Mouse (Mus musculus) liver, embryonic 15.5 days (tissue): ENCODE measurements around the gene Ttc28. TPM values are rescaled to one million over a fixed set of nuclear protein-coding genes. Genes with fewer than 3 reads are reported as not detected.

ENCODE experiments used
- ATAC-seq: fragments of 200-750 bp; cut with Nextera tagmentation; 2 replicates; pipeline ENCODE4 v1.8.0; 2017; ENCODE audit warnings: moderate number of reproducible peaks, mild to moderate bottlenecking, moderate library complexity; ENCODE audit not compliant: insufficient read depth
- H3K27ac ChIP-seq: fragments of 300-500 bp; sonication (generic); replicated peaks from 2 replicates; pipeline ENCODE4 v1.5.1; 2015; ENCODE audit warnings: mild to moderate bottlenecking, inconsistent platforms
- H3K27me3 ChIP-seq: fragments of 300-500 bp; sonication (generic); 2 replicates; pipeline ENCODE4 v1.6.1; 2015; ENCODE audit warnings: mild to moderate bottlenecking, inconsistent platforms
- H3K36me3 ChIP-seq: fragments of 300-500 bp; sonication (generic); replicated peaks from 2 replicates; pipeline ENCODE4 v1.6.1; 2015; ENCODE audit warnings: moderate library complexity, mild to moderate bottlenecking, inconsistent platforms
- H3K4me1 ChIP-seq: fragments of 300-500 bp; sonication (generic); replicated peaks from 2 replicates; pipeline ENCODE4 v1.6.1; 2015; ENCODE audit warnings: inconsistent platforms
- H3K4me2 ChIP-seq: fragments of 300-500 bp; sonication (generic); 2 replicates; pipeline ENCODE4 v1.6.1; 2015; ENCODE audit warnings: moderate library complexity, mild to moderate bottlenecking, inconsistent platforms
- H3K4me3 ChIP-seq: fragments of 300-500 bp; sonication (generic); replicated peaks from 2 replicates; pipeline ENCODE4 v1.5.1; 2015; ENCODE audit warnings: mild to moderate bottlenecking, inconsistent platforms
- H3K9ac ChIP-seq: fragments of 300-500 bp; sonication (generic); 2 replicates; pipeline ENCODE4 v1.6.1; 2015; ENCODE audit warnings: moderate library complexity, mild to moderate bottlenecking, inconsistent platforms
- H3K9me3 ChIP-seq: fragments of 300-500 bp; sonication (generic); replicated peaks from 2 replicates; pipeline ENCODE4 v1.6.1; 2016; ENCODE audit warnings: inconsistent platforms
- WGBS: fragments of 180-500 bp; shearing (Covaris S2); methylation state at CpG from one replicate; pipeline ENCODE4 v1.1.7; 2015; ENCODE audit warnings: mixed read lengths; ENCODE audit not compliant: insufficient replicate concordance; 5-methylcytosine and 5-hydroxymethylcytosine counted together
- polyA plus RNA-seq: library from polyadenylated mRNA; unstranded; fragments of >200 nt; fragmentation: Nextera tagmentation; extraction: Ambion mirVana; gene quantifications from 2 replicates; pipeline ENCODE4 v1.2.1, GENCODE M21; 2015

The Ttc28 gene
- polyA plus RNA-seq, 1 experiment from 2014 or later, result 1.5 TPM

- Histone ChIP-seq H3K36me3 (no peaks in the 10 kb centered on the region), H3K4me3 (no peak overlapping the region), H3K9ac (no peak overlapping the region), H3K27ac (no peak overlapping the region), H3K9me3 (no peaks in the 10 kb centered on the region), H3K27me3 (peaks cover 2% of the 10 kb centered on the region; the same call in 1 of the 2 replicates), H3K4me1 (no peaks in the 10 kb centered on the region), H3K4me2 (no peak overlapping the region)
- WGBS, result 62% methylated on average over 9 of the region's 9 CpGs
- no peak for ATAC-seq
Measured at GRCm38 (mm10) chr5:111054380-111054779, 174.8 kb downstream of the Ttc28 start.

GRCm38 (mm10) chr5:111054848-111055428 is 175.3 kb downstream of the Ttc28 start:
- WGBS, result 72% methylated on average over 17 of the region's 17 CpGs
- Histone ChIP-seq H3K27me3 (peaks cover 2% of the 10 kb centered on the region; the same call in 1 of the 2 replicates), H3K4me3 (no peak overlapping the region), H3K9me3 (no peaks in the 10 kb centered on the region), H3K36me3 (no peaks in the 10 kb centered on the region), H3K4me2 (no peak overlapping the region), H3K4me1 (no peaks in the 10 kb centered on the region), H3K27ac (no peak overlapping the region), H3K9ac (no peak overlapping the region)
- ATAC-seq, result no peak

GRCm38 (mm10) chr5:111055507-111055906 is 175.9 kb downstream of the Ttc28 start:
- no peak overlapping the region for H3K9ac ChIP-seq
- H3K27me3 ChIP-seq, result peaks cover 2% of the 10 kb centered on the region; the same call in 1 of the 2 replicates
- H3K4me3 ChIP-seq, result no peak overlapping the region
- WGBS, result 55% methylated on average over 8 of the region's 8 CpGs
- H3K4me2 ChIP-seq, result no peak overlapping the region
- H3K27ac ChIP-seq, result no peak overlapping the region
- H3K4me1 ChIP-seq, result no peaks in the 10 kb centered on the region
- ATAC-seq, result no peak
- no peaks in the 10 kb centered on the region for H3K36me3 ChIP-seq
- H3K9me3 ChIP-seq, result no peaks in the 10 kb centered on the region

GRCm38 (mm10) chr5:111057084-111057483 is 177.5 kb downstream of the Ttc28 start:
- WGBS, result 58% methylated on average over 7 of the region's 7 CpGs
- peaks cover 2% of the 10 kb centered on the region; the same call in 1 of the 2 replicates for H3K27me3 ChIP-seq

GRCm38 (mm10) chr5:111058401-111059139 is 179.0 kb downstream of the Ttc28 start:
- H3K9me3 ChIP-seq, result no peaks in the 10 kb centered on the region
- H3K36me3 ChIP-seq, result no peaks in the 10 kb centered on the region
- peaks cover 2% of the 10 kb centered on the region; the same call in 1 of the 2 replicates for H3K27me3 ChIP-seq
- H3K9ac ChIP-seq, result no peak overlapping the region
- WGBS, result 25% methylated on average over 22 of the region's 22 CpGs
- H3K4me1 ChIP-seq, result no peaks in the 10 kb centered on the region
- no peak overlapping the region for H3K4me2 ChIP-seq
- ATAC-seq, result no peak
- H3K27ac ChIP-seq, result no peak overlapping the region
- H3K4me3 ChIP-seq, result no peak overlapping the region

More at GRCm38 (mm10) chr5:111057084-111057483, 177.5 kb downstream of the Ttc28 start:
- H3K9ac ChIP-seq, result no peak overlapping the region
- H3K4me3 ChIP-seq, result no peak overlapping the region
- H3K4me1 ChIP-seq, result no peaks in the 10 kb centered on the region
- no peaks in the 10 kb centered on the region for H3K9me3 ChIP-seq
- no peak overlapping the region for H3K27ac ChIP-seq
- no peak for ATAC-seq
- H3K36me3 ChIP-seq, result no peaks in the 10 kb centered on the region
- no peak overlapping the region for H3K4me2 ChIP-seq

- no peak overlapping the region for H3K4me3 ChIP-seq
- WGBS, result 22% methylated on average over 11 of the region's 11 CpGs
- H3K4me2 ChIP-seq, result no peak overlapping the region
- no peak overlapping the region for H3K9ac ChIP-seq
- H3K27me3 ChIP-seq, result peaks cover 2% of the 10 kb centered on the region; the same call in 1 of the 2 replicates
- ATAC-seq, result no peak
- H3K9me3 ChIP-seq, result no peaks in the 10 kb centered on the region
- H3K27ac ChIP-seq, result no peak overlapping the region
- H3K4me1 ChIP-seq, result no peaks in the 10 kb centered on the region
- no peaks in the 10 kb centered on the region for H3K36me3 ChIP-seq
Measured at GRCm38 (mm10) chr5:111059140-111059921, 179.7 kb downstream of the Ttc28 start.

GRCm38 (mm10) chr5:111060246-111060745 is 180.7 kb downstream of the Ttc28 start:
- Histone ChIP-seq H3K27me3 (peaks cover 2% of the 10 kb centered on the region; the same call in 1 of the 2 replicates), H3K4me1 (no peaks in the 10 kb centered on the region), H3K36me3 (no peaks in the 10 kb centered on the region), H3K27ac (no peak overlapping the region), H3K9me3 (no peaks in the 10 kb centered on the region), H3K4me3 (no peak overlapping the region), H3K4me2 (no peak overlapping the region), H3K9ac (no peak overlapping the region)
- ATAC-seq, result no peak
- 56% methylated on average over 6 of the region's 6 CpGs for WGBS

GRCm38 (mm10) chr5:111063155-111063554 is 183.6 kb downstream of the Ttc28 start:
- no peak overlapping the region for H3K4me2 ChIP-seq
- no peak overlapping the region for H3K4me3 ChIP-seq
- no peaks in the 10 kb centered on the region for H3K4me1 ChIP-seq
- H3K36me3 ChIP-seq, result no peaks in the 10 kb centered on the region
- H3K27me3 ChIP-seq, result peaks cover 2% of the 10 kb centered on the region; the same call in 1 of the 2 replicates
- no peaks in the 10 kb centered on the region for H3K9me3 ChIP-seq
- ATAC-seq, result no peak
- WGBS, result 68% methylated on average over 3 of the region's 3 CpGs
- H3K27ac ChIP-seq, result no peak overlapping the region
- H3K9ac ChIP-seq, result no peak overlapping the region

- no peak overlapping the region for H3K4me3 ChIP-seq
- H3K27me3 ChIP-seq, result no peaks in the 10 kb centered on the region
- 52% methylated on average over 3 of the region's 3 CpGs for whole genome bisulfite sequencing
- H3K4me2 ChIP-seq, result no peak overlapping the region
- no peaks in the 10 kb centered on the region for H3K9me3 ChIP-seq
- no peaks in the 10 kb centered on the region for H3K4me1 ChIP-seq
- ATAC-seq, result no peak
- H3K36me3 ChIP-seq, result no peaks in the 10 kb centered on the region
- H3K9ac ChIP-seq, result no peak overlapping the region
- H3K27ac ChIP-seq, result no peak overlapping the region
Measured at GRCm38 (mm10) chr5:111063991-111064390, 184.4 kb downstream of the Ttc28 start.

GRCm38 (mm10) chr5:111065770-111066169 is 186.2 kb downstream of the Ttc28 start:
- ATAC-seq, result no peak
- Histone ChIP-seq H3K4me3 (no peak overlapping the region), H3K9ac (no peak overlapping the region), H3K4me1 (no peaks in the 10 kb centered on the region), H3K4me2 (no peak overlapping the region), H3K27ac (no peak overlapping the region), H3K9me3 (no peaks in the 10 kb centered on the region), H3K27me3 (no peaks in the 10 kb centered on the region), H3K36me3 (no peaks in the 10 kb centered on the region)
- WGBS, result 56% methylated on average over 4 of the region's 4 CpGs

- H3K9ac ChIP-seq, result no peak overlapping the region
- H3K27ac ChIP-seq, result no peak overlapping the region
- H3K27me3 ChIP-seq, result no peaks in the 10 kb centered on the region
- no peak overlapping the region for H3K4me2 ChIP-seq
- no peak for ATAC-seq
- H3K36me3 ChIP-seq, result no peaks in the 10 kb centered on the region
- no peaks in the 10 kb centered on the region for H3K9me3 ChIP-seq
- 65% methylated on average over 5 of the region's 5 CpGs for WGBS
- H3K4me3 ChIP-seq, result no peak overlapping the region
- H3K4me1 ChIP-seq, result no peaks in the 10 kb centered on the region
Measured at GRCm38 (mm10) chr5:111069503-111069902, 189.9 kb downstream of the Ttc28 start.
